Comparison of ENCODE assay signal across 8 mouse cellular contexts in the genomic region with DNA sequence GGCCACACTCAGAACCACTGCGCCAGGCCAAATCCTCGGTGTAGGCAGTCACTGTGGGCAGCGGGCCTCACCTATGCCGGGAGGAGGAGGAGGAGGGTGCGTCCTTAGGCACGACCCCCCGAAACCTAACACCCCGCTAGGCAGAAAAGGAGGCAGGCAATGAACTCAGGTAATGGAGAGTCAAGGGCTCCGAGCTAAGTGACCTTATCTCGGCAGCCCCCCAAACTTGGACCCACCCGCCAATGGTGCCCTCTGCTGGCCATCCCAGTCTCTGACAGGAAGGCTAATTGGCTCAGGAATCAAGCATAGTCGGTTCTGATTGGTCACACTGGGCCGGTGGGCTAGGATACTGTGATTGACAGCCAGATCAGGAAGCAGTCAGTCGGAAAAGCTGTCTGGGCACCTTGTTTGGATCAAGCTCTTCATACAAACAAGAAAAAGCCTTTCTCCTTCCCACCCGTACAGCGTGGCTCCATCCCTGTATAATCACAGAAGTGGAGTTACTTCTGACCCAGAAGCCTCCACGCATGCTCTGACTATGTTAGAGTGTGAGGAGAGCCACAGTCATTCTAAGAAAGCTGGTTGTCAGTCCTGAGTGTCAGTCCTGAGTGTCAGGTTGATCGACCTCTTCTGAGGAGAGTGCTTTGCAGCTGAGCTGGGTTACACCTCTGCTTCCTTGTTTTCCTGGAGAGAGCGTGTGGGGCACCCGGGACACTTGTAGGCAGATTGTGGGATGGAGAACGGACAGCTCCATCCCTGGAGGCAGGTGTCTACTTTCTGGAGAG. TPM values are rescaled to one million over a fixed set of nuclear protein-coding genes. Genes with fewer than 3 reads are reported as not detected.
DNase-seq lines count a peak whose midpoint lies in the region; ATAC-seq and TF ChIP-seq lines count a peak whose summit lies in the region.

No protein-coding gene starts in this region.

- TF ChIP-seq POLR2A in small intestine, adult 2 months (IDR thresholded peaks at IDR 0.05; ENCODE audit: low read depth, low read length): no peak

- H3K27me3 ChIP-seq in forebrain, postnatal 0 days (ENCODE audit: insufficient read depth, low read length): no peaks in the 10 kb centered on the region
- H3K27me3 ChIP-seq in small intestine, adult 2 months (ENCODE audit: control insufficient read depth, insufficient read depth, low read length): no peaks in the 10 kb centered on the region

- DNase-seq in NIH3T3 (ENCODE audit: low read depth): peak; percentile 36
- peak; percentile 79 to 81 for DNase-seq in cerebellum, adult 18-20 months
- peak; percentile 80 for DNase-seq in forebrain, postnatal 0 days
- DNase-seq in layer of hippocampus, postnatal 14 days (ENCODE audit: low spot score in 2 of 2): peak; percentile 77 to 83
- peak; percentile 85 for DNase-seq in lung, postnatal 14 days
- no peak for DNase-seq in spleen, postnatal 36 days (ENCODE audit: low spot score in 2 of 2)

- TF ChIP-seq CTCF in forebrain, postnatal 0 days (IDR thresholded peaks at IDR 0.05; ENCODE audit: low read depth): peak; percentile 84
- peak; percentile 72; the same call in 1 of the 2 replicates for TF ChIP-seq CTCF in small intestine, adult 2 months (IDR thresholded peaks at IDR 0.05; ENCODE audit: extremely low read depth, insufficient read length, insufficient replicate concordance, low read depth, low read length)

- ATAC-seq in forebrain, postnatal 0 days: peak; percentile 91
- peak; percentile 61 to 75; a peak in 3 of 4 replicates for ATAC-seq in hematopoietic stem cell, adult 5-6 weeks (replicated peaks in 1 of 2; ENCODE audit: insufficient read depth in 1 of 2, low FRiP score in 2 of 2, low TSS enrichment in 1 of 2, low read depth in 1 of 2, poor library complexity in 2 of 2, severe bottlenecking in 2 of 2)

- peak overlapping the region; percentile 14; the same call in 1 of the 2 replicates for H3K4me3 ChIP-seq in forebrain, postnatal 0 days (ENCODE audit: low read depth, low read length)
- no peak overlapping the region for H3K4me3 ChIP-seq in small intestine, adult 2 months (ENCODE audit: low read depth, low read length)

- 19% methylated on average over 21 of the region's 21 CpGs for WGBS in forebrain, postnatal 0 days
- WGBS in small intestine, adult 2 months: 44% methylated on average over 21 of the region's 21 CpGs

- H3K9me3 ChIP-seq in forebrain, postnatal 0 days (ENCODE audit: low read length): no peaks in the 10 kb centered on the region

- H3K27ac ChIP-seq in forebrain, postnatal 0 days (ENCODE audit: low read depth, low read length): no peak overlapping the region
- H3K27ac ChIP-seq in small intestine, adult 2 months (ENCODE audit: insufficient read depth, low read depth, low read length): no peak overlapping the region

- H3K4me1 ChIP-seq in forebrain, postnatal 0 days (ENCODE audit: insufficient read depth): peaks cover 3% of the 10 kb centered on the region; the same call in 1 of the 2 replicates
- peaks cover 4% of the 10 kb centered on the region for H3K4me1 ChIP-seq in small intestine, adult 2 months (ENCODE audit: control insufficient read depth, insufficient read depth, insufficient read length, low read length)

- H3K4me2 ChIP-seq in forebrain, postnatal 0 days (ENCODE audit: low read depth): peak overlapping the region; percentile 38

- no peaks in the 10 kb centered on the region for H3K36me3 ChIP-seq in forebrain, postnatal 0 days (ENCODE audit: insufficient read depth)
- H3K36me3 ChIP-seq in small intestine, adult 2 months (ENCODE audit: control insufficient read depth, insufficient read depth, low read length): no peaks in the 10 kb centered on the region

- no peak overlapping the region for H3K9ac ChIP-seq in forebrain, postnatal 0 days

RNA-seq across cellular contexts. Expression of gene Slc38a10, which starts 18.3 kb away (rescaled TPM):
- 114 and 147 TPM in 2 replicates for total RNA-seq in forebrain, postnatal 0 days (2014; rRNA removed)
- 90.4 and 97.0 TPM in 2 replicates for polyA plus RNA-seq in forebrain, postnatal 0 days (2015; fragmentation: Nextera tagmentation; extraction: Ambion mirVana)
- total RNA-seq in hematopoietic stem cell, adult 5-6 weeks (2017): 39.1 and 44.8 TPM in 2 replicates
- 10 to 100 TPM; 94.1 to 94.8 TPM for total RNA-seq in layer of hippocampus, postnatal 14 days (2021)
- 59.0 and 108 TPM in 2 replicates for polyA plus RNA-seq in small intestine, adult 2 months (2012; rRNA removed)

Comparison
In these comparisons a context has a peak if more than half of its experiments do, and no peak if none do; other contexts are left out.
1. DNase-seq: peak in NIH3T3 (single experiment), cerebellum, adult 18-20 months (2 of 2), forebrain, postnatal 0 days (single experiment), layer of hippocampus, postnatal 14 days (2 of 2) and lung, postnatal 14 days (single experiment); none in spleen, postnatal 36 days (0 of 2).